Mouse (Mus musculus) large intestine, adult 2 months (tissue): Measurements from ENCODE around the gene Maff. TPM values are rescaled to one million over a fixed set of nuclear protein-coding genes. Genes with fewer than 3 reads are reported as not detected.

Experiments
- DNase-seq: peaks from one replicate; pipeline ENCODE4 v3.0.0-alpha.2; 2012; ENCODE audit warnings: low read depth, low spot score
- WGBS: fragments of 180-500 bp; shearing (Covaris S2); methylation state at CpG from one replicate; pipeline ENCODE4 v1.1.7; 2018; 5-methylcytosine and 5-hydroxymethylcytosine counted together
- polyA plus RNA-seq: library from polyadenylated mRNA; depleted of rRNA; stranded (reverse); fragments of >200 nt; gene quantifications from 2 replicates; pipeline ENCODE4 v1.2.3, GENCODE M21; 2012

Gene Maff
- polyA plus RNA-seq, 1 experiment: 5.3 TPM

GRCm38 (mm10) chr15:79328939-79329275 is 17.5 kb upstream of the Maff start:
- WGBS: 77% methylated on average over 4 of the region's 4 CpGs
- DNase-seq: no peak

- no peak for DNase-seq
- whole genome bisulfite sequencing: 94% methylated on average over 6 of the region's 6 CpGs
Observed at GRCm38 (mm10) chr15:79329346-79329978, 17.0 kb upstream of the Maff start.

GRCm38 (mm10) chr15:79329979-79330363 is 16.4 kb upstream of the Maff start:
- 76% methylated on average over 6 of the region's 6 CpGs for WGBS
- no peak for DNase-seq

- WGBS: 70% methylated on average over 4 of the region's 4 CpGs
Observed at GRCm38 (mm10) chr15:79330521-79330920, 15.9 kb upstream of the Maff start.

GRCm38 (mm10) chr15:79333409-79333808 is 13.0 kb upstream of the Maff start:
- no peak for DNase-seq
- 11% methylated on average over 4 of the region's 4 CpGs for WGBS

More at GRCm38 (mm10) chr15:79330521-79330920, 15.9 kb upstream of the Maff start:
- DNase-seq: no peak

GRCm38 (mm10) chr15:79335061-79335655 is 11.3 kb upstream of the Maff start:
- no peak for DNase-seq
- 76% methylated on average over 7 of the region's 7 CpGs for WGBS

GRCm38 (mm10) chr15:79338978-79339377 is 7.4 kb upstream of the Maff start:
- 77% methylated on average over 5 of the region's 5 CpGs for WGBS
- DNase-seq: no peak

- 77% methylated on average over 6 of the region's 6 CpGs for WGBS
- DNase-seq: no peak
Observed at GRCm38 (mm10) chr15:79342641-79343337, 3.6 kb upstream of the Maff start.

GRCm38 (mm10) chr15:79344627-79345026 is 1.8 kb upstream of the Maff start:
- WGBS: 43% methylated on average over 4 of the region's 4 CpGs
- no peak for DNase-seq

- under 1% methylated on average over 61 of the region's 61 CpGs for WGBS
- DNase-seq: no peak
Observed at GRCm38 (mm10) chr15:79347165-79347844, 884 bp downstream of the Maff start.

- WGBS: under 1% methylated on average over 46 of the region's 46 CpGs
- DNase-seq: no peak
Observed at GRCm38 (mm10) chr15:79347845-79348506, 1.6 kb downstream of the Maff start.

GRCm38 (mm10) chr15:79348651-79349050 is 2.2 kb downstream of the Maff start:
- WGBS: 54% methylated on average over 8 of the region's 8 CpGs
- DNase-seq: no peak

- DNase-seq: no peak
- WGBS: 91% methylated on average over 4 of the region's 4 CpGs
Observed at GRCm38 (mm10) chr15:79350866-79351265, 4.4 kb downstream of the Maff start.

- WGBS: 59% methylated on average over 15 of the region's 15 CpGs
Observed at GRCm38 (mm10) chr15:79351331-79351767, 4.9 kb downstream of the Maff start.

GRCm38 (mm10) chr15:79352479-79352878 is 6.1 kb downstream of the Maff start:
- DNase-seq: no peak
- 77% methylated on average over 6 of the region's 6 CpGs for WGBS

More at GRCm38 (mm10) chr15:79351331-79351767, 4.9 kb downstream of the Maff start:
- DNase-seq: no peak

GRCm38 (mm10) chr15:79353690-79354305 is 7.4 kb downstream of the Maff start:
- WGBS: 75% methylated on average over 5 of the region's 5 CpGs
- DNase-seq: no peak

- no peak for DNase-seq
Observed at GRCm38 (mm10) chr15:79354619-79355018, 8.2 kb downstream of the Maff start.

GRCm38 (mm10) chr15:79356481-79356880 is 10.1 kb downstream of the Maff start:
- 53% methylated on average over 8 of the region's 8 CpGs for WGBS
- DNase-seq: no peak

More at GRCm38 (mm10) chr15:79354619-79355018, 8.2 kb downstream of the Maff start:
- 78% methylated on average over 4 of the region's 4 CpGs for WGBS
